Mouse (Mus musculus) stomach, postnatal 0 days (tissue): ENCODE data around the gene Ube2g2.

ENCODE experiments used
- CTCF ChIP-seq: IDR thresholded peaks from 2 replicates; pipeline ENCODE4 v1.5.1; 2016; ENCODE audit warnings: antibody characterized with exemption, low read depth, mild to moderate bottlenecking, moderate library complexity
- EP300 ChIP-seq: optimal IDR thresholded peaks from 2 replicates; pipeline ENCODE3; 2016; ENCODE audit warnings: antibody characterized with exemption

DNA sequence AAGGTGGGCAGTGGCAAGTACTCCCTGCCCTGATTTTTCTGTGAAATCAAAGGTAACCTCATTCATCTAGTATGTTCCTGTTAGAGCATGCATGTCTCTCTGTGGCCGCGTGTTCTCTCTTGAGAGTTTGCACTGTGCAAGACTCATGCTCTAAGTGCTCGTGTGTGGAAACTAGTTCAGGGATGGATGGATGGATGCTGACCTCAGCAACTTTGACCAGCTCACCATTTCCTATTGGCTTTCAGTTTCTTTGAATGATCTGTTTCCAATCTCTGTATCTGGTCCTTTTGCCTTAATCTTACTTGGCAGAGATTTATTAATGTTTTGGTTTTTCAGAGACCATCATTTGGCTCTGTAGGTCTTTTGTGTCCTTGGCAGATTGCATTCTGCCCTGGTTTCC is 7.1 kb downstream of the Ube2g2 start:
- TF ChIP-seq EP300 (no peak), CTCF (no peak)
